Mouse (Mus musculus): ENCODE measurements around the gene Itgb4. TPM values are rescaled to one million over a fixed set of nuclear protein-coding genes. Genes with fewer than 3 reads are reported as not detected.

Itgb4 gene
- polyA plus RNA-seq, 1 experiment from 2014 or later, result 0.43 TPM

- ATAC-seq, result no peak
- WGBS, result 92% methylated on average over 6 of the region's 6 CpGs
- no peak overlapping the region for H3K9ac ChIP-seq (replicated peaks)
- peaks cover 28% of the 10 kb centered on the region for H3K4me1 ChIP-seq (replicated peaks)
- no peaks in the 10 kb centered on the region for H3K27me3 ChIP-seq
- no peak overlapping the region for H3K4me3 ChIP-seq (replicated peaks)
- H3K4me2 ChIP-seq (replicated peaks), result no peak overlapping the region
- H3K36me3 ChIP-seq, result peaks cover 19% of the 10 kb centered on the region
- H3K27ac ChIP-seq, result no peak overlapping the region
- H3K9me3 ChIP-seq, result no peaks in the 10 kb centered on the region
These were observed 60.1 kb downstream of the Itgb4 start for GRCm38 (mm10) chr11:116034584-116034983.

GRCm38 (mm10) chr11:116036671-116037070 is 62.2 kb downstream of the Itgb4 start:
- Histone ChIP-seq H3K36me3 (peaks cover 35% of the 10 kb centered on the region), H3K27me3 (no peaks in the 10 kb centered on the region), H3K4me3 (replicated peaks) (no peak overlapping the region), H3K4me2 (replicated peaks) (no peak overlapping the region), H3K9ac (replicated peaks) (no peak overlapping the region), H3K27ac (no peak overlapping the region), H3K9me3 (0 out of 2 replicates have a peak, but pooled peaks cover 1% of the 10 kb centered on the region), H3K4me1 (replicated peaks) (peaks cover 18% of the 10 kb centered on the region)
- 94% methylated on average over 3 of the region's 3 CpGs for WGBS
- ATAC-seq, result no peak

- H3K9ac ChIP-seq (replicated peaks), result no peak overlapping the region
- no peak for ATAC-seq
- peaks cover 7% of the 10 kb centered on the region for H3K4me1 ChIP-seq (replicated peaks)
- H3K27me3 ChIP-seq, result no peaks in the 10 kb centered on the region
- WGBS, result 92% methylated on average over 9 of the region's 9 CpGs
- no peak overlapping the region for H3K4me2 ChIP-seq (replicated peaks)
- H3K27ac ChIP-seq, result no peak overlapping the region
- H3K9me3 ChIP-seq, result 0 out of 2 replicates have a peak, but pooled peaks cover 4% of the 10 kb centered on the region
- H3K4me3 ChIP-seq (replicated peaks), result no peak overlapping the region
- peaks cover 38% of the 10 kb centered on the region for H3K36me3 ChIP-seq
These were observed 63.3 kb downstream of the Itgb4 start for GRCm38 (mm10) chr11:116037826-116038225.

GRCm38 (mm10) chr11:116040593-116040992 is 66.1 kb downstream of the Itgb4 start:
- Histone ChIP-seq H3K4me3 (replicated peaks) (no peak overlapping the region), H3K4me2 (replicated peaks) (no peak overlapping the region), H3K27ac (no peak overlapping the region), H3K36me3 (peaks cover 40% of the 10 kb centered on the region), H3K9me3 (0 out of 2 replicates have a peak, but pooled peaks cover 4% of the 10 kb centered on the region), H3K9ac (replicated peaks) (no peak overlapping the region), H3K4me1 (replicated peaks) (no peaks in the 10 kb centered on the region), H3K27me3 (no peaks in the 10 kb centered on the region)
- no peak for ATAC-seq
- WGBS, result 96% methylated on average over 6 of the region's 6 CpGs

- WGBS, result 99% methylated on average over 2 of the region's 2 CpGs
- H3K9me3 ChIP-seq, result 0 out of 2 replicates have a peak, but pooled peaks cover 4% of the 10 kb centered on the region
- no peak overlapping the region for H3K27ac ChIP-seq
- H3K36me3 ChIP-seq, result peaks cover 48% of the 10 kb centered on the region
- no peak overlapping the region for H3K4me3 ChIP-seq (replicated peaks)
- H3K4me1 ChIP-seq (replicated peaks), result no peaks in the 10 kb centered on the region
- ATAC-seq, result no peak
- no peak overlapping the region for H3K9ac ChIP-seq (replicated peaks)
- no peak overlapping the region for H3K4me2 ChIP-seq (replicated peaks)
- no peaks in the 10 kb centered on the region for H3K27me3 ChIP-seq
These were observed 67.3 kb downstream of the Itgb4 start for GRCm38 (mm10) chr11:116041833-116042232.

- Histone ChIP-seq H3K4me2 (replicated peaks) (no peak overlapping the region), H3K36me3 (peaks cover 55% of the 10 kb centered on the region), H3K4me1 (replicated peaks) (no peaks in the 10 kb centered on the region), H3K9me3 (0 out of 2 replicates have a peak, but pooled peaks cover 4% of the 10 kb centered on the region), H3K27ac (no peak overlapping the region), H3K27me3 (no peaks in the 10 kb centered on the region), H3K9ac (replicated peaks) (no peak overlapping the region), H3K4me3 (replicated peaks) (no peak overlapping the region)
- WGBS, result 92% methylated on average over 5 of the region's 5 CpGs
- no peak for ATAC-seq
These were observed 68.0 kb downstream of the Itgb4 start for GRCm38 (mm10) chr11:116042372-116043138.

GRCm38 (mm10) chr11:116043286-116043685 is 68.8 kb downstream of the Itgb4 start:
- H3K4me3 ChIP-seq (replicated peaks), result no peak overlapping the region
- no peak overlapping the region for H3K9ac ChIP-seq (replicated peaks)
- H3K4me2 ChIP-seq (replicated peaks), result no peak overlapping the region
- WGBS, result 100% methylated on average over 1 of the region's 1 CpGs
- H3K4me1 ChIP-seq (replicated peaks), result no peaks in the 10 kb centered on the region
- peaks cover 62% of the 10 kb centered on the region for H3K36me3 ChIP-seq
- 0 out of 2 replicates have a peak, but pooled peaks cover 4% of the 10 kb centered on the region for H3K9me3 ChIP-seq
- no peak overlapping the region for H3K27ac ChIP-seq
- H3K27me3 ChIP-seq, result no peaks in the 10 kb centered on the region
- no peak for ATAC-seq

- WGBS, result 96% methylated on average over 6 of the region's 6 CpGs
- H3K36me3 ChIP-seq, result peaks cover 64% of the 10 kb centered on the region
These were observed 70.7 kb downstream of the Itgb4 start for GRCm38 (mm10) chr11:116045173-116045572.

GRCm38 (mm10) chr11:116049610-116050009 is 75.1 kb downstream of the Itgb4 start:
- no peak overlapping the region for H3K27ac ChIP-seq
- no peaks in the 10 kb centered on the region for H3K4me1 ChIP-seq (replicated peaks)
- no peak overlapping the region for H3K9ac ChIP-seq (replicated peaks)
- no peak overlapping the region for H3K4me2 ChIP-seq (replicated peaks)
- no peaks in the 10 kb centered on the region for H3K9me3 ChIP-seq
- no peaks in the 10 kb centered on the region for H3K27me3 ChIP-seq
- WGBS, result 98% methylated on average over 2 of the region's 2 CpGs
- peaks cover 89% of the 10 kb centered on the region for H3K36me3 ChIP-seq
- H3K4me3 ChIP-seq (replicated peaks), result no peak overlapping the region
- no peak for ATAC-seq

More at GRCm38 (mm10) chr11:116045173-116045572, 70.7 kb downstream of the Itgb4 start:
- Histone ChIP-seq H3K27me3 (no peaks in the 10 kb centered on the region), H3K4me1 (replicated peaks) (no peaks in the 10 kb centered on the region), H3K4me2 (replicated peaks) (no peak overlapping the region), H3K27ac (no peak overlapping the region), H3K9ac (replicated peaks) (no peak overlapping the region), H3K4me3 (replicated peaks) (no peak overlapping the region), H3K9me3 (0 out of 2 replicates have a peak, but pooled peaks cover 4% of the 10 kb centered on the region)
- no peak for ATAC-seq

GRCm38 (mm10) chr11:116050196-116050595 is 75.7 kb downstream of the Itgb4 start:
- Histone ChIP-seq H3K27me3 (no peaks in the 10 kb centered on the region), H3K9ac (replicated peaks) (no peak overlapping the region), H3K9me3 (no peaks in the 10 kb centered on the region), H3K4me3 (replicated peaks) (no peak overlapping the region), H3K36me3 (peaks cover 94% of the 10 kb centered on the region), H3K4me2 (replicated peaks) (no peak overlapping the region), H3K27ac (no peak overlapping the region), H3K4me1 (replicated peaks) (no peaks in the 10 kb centered on the region)
- 93% methylated on average over 4 of the region's 4 CpGs for WGBS
- ATAC-seq, result no peak

- peaks cover 98% of the 10 kb centered on the region for H3K36me3 ChIP-seq
- no peak for ATAC-seq
- WGBS, result 95% methylated on average over 9 of the region's 9 CpGs
These were observed 79.2 kb downstream of the Itgb4 start for GRCm38 (mm10) chr11:116053510-116054229.

GRCm38 (mm10) chr11:116055873-116056272 is 81.4 kb downstream of the Itgb4 start:
- 95% methylated on average over 11 of the region's 11 CpGs for WGBS
- ATAC-seq, result no peak
- peaks cover 98% of the 10 kb centered on the region for H3K36me3 ChIP-seq
- H3K4me1 ChIP-seq (replicated peaks), result no peaks in the 10 kb centered on the region
- H3K9me3 ChIP-seq, result no peaks in the 10 kb centered on the region
- no peak overlapping the region for H3K9ac ChIP-seq (replicated peaks)
- H3K4me2 ChIP-seq (replicated peaks), result no peak overlapping the region
- H3K4me3 ChIP-seq (replicated peaks), result no peak overlapping the region
- no peak overlapping the region for H3K27ac ChIP-seq
- H3K27me3 ChIP-seq, result no peaks in the 10 kb centered on the region

More at GRCm38 (mm10) chr11:116053510-116054229, 79.2 kb downstream of the Itgb4 start:
- Histone ChIP-seq H3K27ac (no peak overlapping the region), H3K9me3 (no peaks in the 10 kb centered on the region), H3K27me3 (no peaks in the 10 kb centered on the region), H3K9ac (replicated peaks) (no peak overlapping the region), H3K4me3 (replicated peaks) (no peak overlapping the region), H3K4me2 (replicated peaks) (no peak overlapping the region), H3K4me1 (replicated peaks) (no peaks in the 10 kb centered on the region)

Data from midbrain, embryonic 13.5 days (tissue).